Comparison of ENCODE assay signal across 21 mouse cellular contexts in the genomic region with DNA sequence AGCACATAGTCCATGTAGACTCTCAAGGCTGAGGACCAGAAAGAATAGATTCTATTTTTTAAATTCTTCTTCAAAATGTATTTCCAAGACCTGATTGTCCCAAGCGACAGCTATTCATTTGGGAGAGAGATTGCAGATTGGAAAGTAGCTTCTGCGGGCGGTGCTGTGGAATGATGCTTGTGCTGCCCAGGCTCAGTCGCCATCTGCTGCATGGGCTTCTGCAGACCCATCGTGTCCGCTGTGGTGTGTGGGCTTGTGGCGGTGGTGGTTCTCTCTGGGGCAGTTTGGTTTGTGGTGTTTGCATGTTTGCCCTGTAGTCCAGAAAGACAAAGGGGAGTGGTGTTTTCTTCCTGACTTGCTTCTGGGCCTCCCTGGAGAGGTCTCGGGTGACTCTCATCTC. TPM values are rescaled to one million over a fixed set of nuclear protein-coding genes. Genes with fewer than 3 reads are reported as not detected.
DNase-seq lines count a peak whose midpoint lies in the region; TF ChIP-seq lines count a peak whose summit lies in the region.
"Had no signal": no experiment of that assay in that cellular context is flagged by ENCODE, and none has a peak within 500 bp of the region (broad histone marks: within the 10 kb centered on the region; RNA-seq: fewer than 3 reads in every experiment).

No protein-coding gene starts in this region.

- no peaks in the 10 kb centered on the region for H3K27me3 ChIP-seq in limb, embryonic 10.5 days (ENCODE audit: low read depth, poor library complexity, severe bottlenecking)
- H3K27me3 ChIP-seq: embryonic facial prominence, embryonic 13.5 days; embryonic facial prominence, embryonic 15.5 days; forebrain, embryonic 12.5 days had no signal

- peaks cover 25% of the 10 kb centered on the region for H3K4me1 ChIP-seq in limb, embryonic 10.5 days
- H3K4me1 ChIP-seq: embryonic facial prominence, embryonic 13.5 days; embryonic facial prominence, embryonic 15.5 days; forebrain, embryonic 10.5 days; forebrain, embryonic 12.5 days had no signal

- WGBS in limb, embryonic 10.5 days = 89% methylated on average over 8 of the region's 8 CpGs

- intact Hi-C loops in gastrocnemius, postnatal 14 days (cut with DNase I; ENCODE audit: low total_unique reads) = no loop called here
- intact Hi-C loops in gastrocnemius, postnatal 36 days (cut with DNase I) = no loop called here
- intact Hi-C loops in left cerebral cortex, adult 2 months (cut with DNase I) = no loop called here
- intact Hi-C loops in left cerebral cortex, postnatal 10 days (cut with DNase I) = loop anchor here (10.0 kb wide), 1 partner anchor 101 kb away; no protein-coding TSS in a partner anchor

- DNase-seq in gastrocnemius, postnatal 14 days = peak; percentile 2
- DNase-seq in gastrocnemius, postnatal 36 days = no peak
- DNase-seq in left cerebral cortex, adult 2 months (ENCODE audit: extremely low spot score in 1 of 2, low spot score in 2 of 2) = no peak
- DNase-seq in left cerebral cortex, postnatal 10 days (ENCODE audit: extremely low spot score in 1 of 2, low spot score in 2 of 2) = no peak
- DNase-seq in brain, adult 2 months (ENCODE audit: low read depth, low spot score) = peak; percentile 43
- DNase-seq in limb, embryonic 10.5 days (ENCODE audit: low spot score) = no peak
- no peak for DNase-seq in layer of hippocampus, postnatal 36 days
- DNase-seq: adrenal gland, adult 2 months; adrenal gland, postnatal 10 days; adrenal gland, postnatal 36 days; cerebellum, adult 11 months; cerebellum, adult 18-20 months; cerebellum, adult 8-10 months; cerebellum, adult 9-11 months; cerebellum, postnatal 14 days; cerebellum, postnatal 36 days had no signal

- TF ChIP-seq CTCF in left cerebral cortex, adult 2 months (IDR thresholded peaks at IDR 0.05) = no peak

- H3K9me3 ChIP-seq in limb, embryonic 10.5 days (replicated peaks) = no peaks in the 10 kb centered on the region
- H3K9me3 ChIP-seq: embryonic facial prominence, embryonic 13.5 days; embryonic facial prominence, embryonic 15.5 days; forebrain, embryonic 10.5 days; forebrain, embryonic 12.5 days had no signal

- peak overlapping the region; percentile 55 for H3K27ac ChIP-seq in left cerebral cortex, adult 2 months
- H3K27ac ChIP-seq in limb, embryonic 10.5 days = peak overlapping the region; percentile 66; the same call in 1 of the 2 replicates
- H3K27ac ChIP-seq: embryonic facial prominence, embryonic 13.5 days; embryonic facial prominence, embryonic 15.5 days; forebrain, embryonic 10.5 days; forebrain, embryonic 12.5 days had no signal

- H3K36me3 ChIP-seq in limb, embryonic 10.5 days = 0 out of 2 replicates have a peak, but pooled peaks cover 3% of the 10 kb centered on the region

- H3K4me3 ChIP-seq in left cerebral cortex, adult 2 months = no peak overlapping the region
- no peak overlapping the region for H3K4me3 ChIP-seq in limb, embryonic 10.5 days
- H3K4me3 ChIP-seq: embryonic facial prominence, embryonic 13.5 days; embryonic facial prominence, embryonic 15.5 days; erythroblast, embryonic 14.5 days; forebrain, embryonic 10.5 days; forebrain, embryonic 12.5 days had no signal

RNA-seq across cellular contexts. Expression of gene Coa5, which starts 53.7 kb away (rescaled TPM):
- total RNA-seq in gastrocnemius, postnatal 14 days (2021) = 100 to 1,000 TPM; 106 to 107 TPM
- total RNA-seq in gastrocnemius, postnatal 36 days (2021) = 10 to 100 TPM; 92.0 to 95.3 TPM
- 10 to 100 TPM; 63.5 to 64.2 TPM for total RNA-seq in left cerebral cortex, adult 2 months (2021)
- 10 to 100 TPM; 40.8 to 41.4 TPM for total RNA-seq in left cerebral cortex, postnatal 10 days (2021)
- polyA plus RNA-seq in limb, embryonic 10.5 days (2016; fragmentation: Nextera tagmentation; extraction: Ambion mirVana) = 57.5 and 63.1 TPM in 2 replicates
- total RNA-seq in layer of hippocampus, postnatal 36 days (2021) = 10 to 100 TPM; 61.9 to 64.0 TPM

RNA-seq across cellular contexts. Expression of gene Unc50, which starts 53.8 kb away (rescaled TPM):
- total RNA-seq in gastrocnemius, postnatal 14 days (2021) = 10 to 100 TPM; 19.7 to 20.2 TPM
- 10 to 100 TPM; 12.1 to 12.5 TPM for total RNA-seq in gastrocnemius, postnatal 36 days (2021)
- 10 to 100 TPM; 55.5 to 59.7 TPM for total RNA-seq in left cerebral cortex, adult 2 months (2021)
- 10 to 100 TPM; 57.8 to 63.8 TPM for total RNA-seq in left cerebral cortex, postnatal 10 days (2021)
- polyA plus RNA-seq in limb, embryonic 10.5 days (2016; fragmentation: Nextera tagmentation; extraction: Ambion mirVana) = 102 and 115 TPM in 2 replicates
- total RNA-seq in layer of hippocampus, postnatal 36 days (2021) = 10 to 100 TPM; 57.5 to 57.8 TPM

Comparison
In these comparisons a context has a peak if more than half of its experiments do, and no peak if none do; other contexts are left out.
1. DNase-seq: peak in gastrocnemius, postnatal 14 days (single experiment) and brain, adult 2 months (single experiment); none in gastrocnemius, postnatal 36 days (0 of 2), left cerebral cortex, adult 2 months (0 of 2), left cerebral cortex, postnatal 10 days (0 of 2), limb, embryonic 10.5 days (single experiment) and layer of hippocampus, postnatal 36 days (0 of 2).